Mouse (Mus musculus) MEL (cell line): ENCODE data around the gene Tdrd6. TPM values are rescaled to one million over a fixed set of nuclear protein-coding genes. Genes with fewer than 3 reads are reported as not detected.

Experiments used
- DNase-seq: peaks from one replicate; pipeline ENCODE4 v3.0.0; 2011; ENCODE audit warnings: low read depth, low spot score
- H3K27ac ChIP-seq: 2 replicates; pipeline ENCODE4 v1.5.1; 2012; ENCODE audit warnings: low read depth, mild to moderate bottlenecking, control low read depth, low read length, moderate library complexity; ENCODE audit not compliant: control insufficient read depth
- H3K27me3 ChIP-seq, 2 experiments: fragments of 150-350 bp in 1 of 2; sonication (generic) in 1 of 2; 2 replicates each; pipeline ENCODE4 v1.6.1; 2012; ENCODE audit warnings: low read length in 2 of 2, mild to moderate bottlenecking in 2 of 2, improper control_type of control experiment in 1 of 2, moderate library complexity in 1 of 2; ENCODE audit not compliant: insufficient read depth in 2 of 2, control insufficient read depth in 1 of 2
- H3K36me3 ChIP-seq, 2 experiments: 2 replicates each; pipeline ENCODE4 v1.6.1; 2012 to 2014; ENCODE audit warnings: low read length in 2 of 2, improper control_type of control experiment in 1 of 2, inconsistent platforms in 1 of 2, mild to moderate bottlenecking in 1 of 2; ENCODE audit not compliant: insufficient read depth in 2 of 2, control insufficient read depth in 1 of 2
- H3K4me1 ChIP-seq, 2 experiments: fragments of 150-350 bp in 1 of 2; sonication (generic) in 1 of 2; 2 replicates each; pipeline ENCODE4 v1.6.1; 2012; ENCODE audit warnings: low read length in 2 of 2, improper control_type of control experiment in 1 of 2, mild to moderate bottlenecking in 1 of 2; ENCODE audit not compliant: insufficient read depth in 2 of 2, control insufficient read depth in 1 of 2
- H3K4me3 ChIP-seq, 2 experiments: fragments of 150-350 bp in 1 of 2; sonication (generic) in 1 of 2; 2 replicates each; pipeline ENCODE4 v1.5.1; 2012; ENCODE audit warnings: low read depth in 2 of 2, low read length in 2 of 2, mild to moderate bottlenecking in 2 of 2, moderate library complexity in 2 of 2, control low read depth in 1 of 2, improper control_type of control experiment in 1 of 2; ENCODE audit not compliant: control insufficient read depth in 1 of 2, insufficient read depth in 1 of 2
- H3K79me2 ChIP-seq: 2 replicates; pipeline ENCODE4 v1.6.1; 2012; ENCODE audit warnings: mild to moderate bottlenecking, low read length, moderate library complexity; ENCODE audit not compliant: control insufficient read depth, poor library complexity, insufficient read depth
- H3K9ac ChIP-seq: 2 replicates; pipeline ENCODE4 v1.6.1; 2012; ENCODE audit warnings: low read depth, mild to moderate bottlenecking, control low read depth, low read length, moderate library complexity; ENCODE audit not compliant: control insufficient read depth, poor library complexity, severe bottlenecking
- H3K9me3 ChIP-seq: fragments of 150-350 bp; sonication (generic); replicated peaks from 2 replicates; pipeline ENCODE4 v1.6.1; 2012; ENCODE audit warnings: mild to moderate bottlenecking, low read length, improper control_type of control experiment, moderate library complexity; ENCODE audit not compliant: insufficient read depth
- BHLHE40 ChIP-seq: IDR thresholded peaks from 2 replicates; pipeline ENCODE4 v1.6.1; 2012; ENCODE audit warnings: low read depth, mild to moderate bottlenecking, inconsistent platforms, low read length, improper control_type of control experiment, borderline replicate concordance
- CTCF ChIP-seq, 3 experiments: IDR thresholded peaks in 2 of 3; conservative IDR thresholded peaks in 1 of 3; 2 replicates each; pipeline ENCODE4 v1.5.1; 2011 to 2012; ENCODE audit warnings: low read length in 3 of 3, low read depth in 2 of 3, mild to moderate bottlenecking in 2 of 3, improper control_type of control experiment in 1 of 3, inconsistent platforms in 1 of 3, mixed read lengths in 1 of 3, moderate library complexity in 1 of 3; ENCODE audit not compliant: control insufficient read depth in 1 of 3, insufficient read depth in 1 of 3, poor library complexity in 1 of 3, severe bottlenecking in 1 of 3
- EP300 ChIP-seq, 2 experiments: IDR thresholded peaks; 2 replicates each; pipeline ENCODE4 v1.6.1; 2011; ENCODE audit warnings: improper control_type of control experiment in 2 of 2, low read length in 2 of 2, low read depth in 1 of 2, mild to moderate bottlenecking in 1 of 2
- GATA1 ChIP-seq: IDR thresholded peaks from 2 replicates; pipeline ENCODE4 v1.6.1; 2011; ENCODE audit warnings: low read depth, low read length, improper control_type of control experiment
- MAFK ChIP-seq: IDR thresholded peaks from 2 replicates; pipeline ENCODE4 v1.6.1; 2011; ENCODE audit warnings: low read depth, mild to moderate bottlenecking, low read length, improper control_type of control experiment, borderline replicate concordance
- MEF2A ChIP-seq: IDR thresholded peaks from 2 replicates; pipeline ENCODE4 v1.6.1; 2014; ENCODE audit warnings: low read depth, mild to moderate bottlenecking, inconsistent platforms, low read length, improper control_type of control experiment; ENCODE audit not compliant: poor library complexity, insufficient replicate concordance, severe bottlenecking; ENCODE audit errors: extremely low read depth
- POLR2AphosphoS5 ChIP-seq: IDR thresholded peaks from 2 replicates; pipeline ENCODE4 v1.6.1; 2012; ENCODE audit warnings: low read depth, borderline replicate concordance, mild to moderate bottlenecking, inconsistent platforms, low read length, moderate library complexity, mixed read lengths
- SMC3 ChIP-seq: IDR thresholded peaks from 2 replicates; pipeline ENCODE4 v1.6.1; 2011; ENCODE audit warnings: low read depth, low read length, improper control_type of control experiment
- USF1 ChIP-seq: IDR thresholded peaks from 2 replicates; pipeline ENCODE4 v1.6.1; 2014; ENCODE audit warnings: low read depth, mild to moderate bottlenecking, inconsistent platforms, low read length, improper control_type of control experiment, moderate library complexity
- USF2 ChIP-seq, 2 experiments: IDR thresholded peaks; 2 replicates each; pipeline ENCODE4 v1.6.1; 2011 to 2012; ENCODE audit warnings: improper control_type of control experiment in 2 of 2, low read length in 2 of 2, borderline replicate concordance in 1 of 2, inconsistent platforms in 1 of 2, low read depth in 1 of 2, mild to moderate bottlenecking in 1 of 2; ENCODE audit not compliant: insufficient read depth in 1 of 2
- ZNF384 ChIP-seq: IDR thresholded peaks from 2 replicates; pipeline ENCODE4 v1.6.1; 2012; ENCODE audit warnings: low read depth, mild to moderate bottlenecking, inconsistent platforms, low read length, improper control_type of control experiment
- polyA plus RNA-seq, 2 experiments: library from polyadenylated mRNA; stranded (reverse) in 1 of 2; unstranded in 1 of 2; fragments of >175 nt in 1 of 2; fragments of >200 nt in 1 of 2; gene quantifications; 2 replicates each; pipeline versions ENCODE4 v1.2.1 to v1.2.4; 2012; ENCODE audit warnings: low replicate concordance in 2 of 2, low read depth in 1 of 2; ENCODE audit not compliant: insufficient read length in 2 of 2, insufficient read depth in 1 of 2, missing spikeins in 1 of 2
- total RNA-seq: library from RNA; depleted of rRNA; stranded (reverse); fragments of 300-350 nt; gene quantifications from 2 replicates; pipeline ENCODE4 v1.2.3, GENCODE M21; 2012

Tdrd6 gene
- total and polyA plus RNA-seq, 3 experiments: not detected

DNA sequence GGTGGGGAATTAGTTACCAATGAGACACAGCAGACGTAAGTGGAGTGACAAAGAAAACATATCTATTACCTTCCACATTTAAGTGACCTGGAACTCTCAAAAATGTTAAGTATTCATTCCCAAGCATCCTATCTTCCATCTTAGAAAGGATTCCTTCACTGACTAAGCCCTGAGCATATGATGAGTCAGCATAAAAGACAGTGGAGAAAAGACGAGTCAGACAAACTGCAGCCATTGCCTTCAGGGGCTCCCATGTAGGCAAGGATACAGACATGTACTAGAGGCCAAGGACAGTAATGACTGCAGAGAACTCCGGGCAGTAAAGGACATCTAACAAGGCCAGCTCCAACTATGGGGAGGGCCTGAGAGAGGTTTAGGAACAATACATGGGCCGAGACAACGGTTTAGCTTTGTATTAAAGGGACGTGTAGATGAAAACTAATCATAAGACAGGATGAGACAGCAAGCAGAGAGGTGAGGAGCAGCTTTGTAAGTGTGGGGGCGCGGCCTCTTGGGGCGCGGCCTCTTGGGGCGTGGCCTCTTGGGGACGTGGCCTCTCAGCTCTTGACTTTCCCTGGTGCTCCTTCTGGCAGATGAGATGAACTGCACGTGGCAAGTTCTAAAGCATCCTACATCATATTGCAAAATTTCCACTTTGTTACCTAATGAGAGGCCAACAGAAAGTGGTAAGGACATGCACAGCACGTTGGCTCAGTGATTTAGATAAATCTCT is 21.4 kb upstream of the Tdrd6 start:
- Histone ChIP-seq H3K4me3 (no peak overlapping the region), H3K27ac (no peak overlapping the region), H3K27me3 (no peaks in the 10 kb centered on the region), H3K79me2 (no peaks in the 10 kb centered on the region), H3K9me3 (no peaks in the 10 kb centered on the region), H3K4me1 (no peaks in the 10 kb centered on the region), H3K36me3 (no peaks in the 10 kb centered on the region), H3K9ac (no peak overlapping the region)
- DNase-seq: no peak
- TF ChIP-seq MAFK (0 out of 2 replicates have a peak, but pooled peaks have one; percentile 36), GATA1 (no peak)

DNA sequence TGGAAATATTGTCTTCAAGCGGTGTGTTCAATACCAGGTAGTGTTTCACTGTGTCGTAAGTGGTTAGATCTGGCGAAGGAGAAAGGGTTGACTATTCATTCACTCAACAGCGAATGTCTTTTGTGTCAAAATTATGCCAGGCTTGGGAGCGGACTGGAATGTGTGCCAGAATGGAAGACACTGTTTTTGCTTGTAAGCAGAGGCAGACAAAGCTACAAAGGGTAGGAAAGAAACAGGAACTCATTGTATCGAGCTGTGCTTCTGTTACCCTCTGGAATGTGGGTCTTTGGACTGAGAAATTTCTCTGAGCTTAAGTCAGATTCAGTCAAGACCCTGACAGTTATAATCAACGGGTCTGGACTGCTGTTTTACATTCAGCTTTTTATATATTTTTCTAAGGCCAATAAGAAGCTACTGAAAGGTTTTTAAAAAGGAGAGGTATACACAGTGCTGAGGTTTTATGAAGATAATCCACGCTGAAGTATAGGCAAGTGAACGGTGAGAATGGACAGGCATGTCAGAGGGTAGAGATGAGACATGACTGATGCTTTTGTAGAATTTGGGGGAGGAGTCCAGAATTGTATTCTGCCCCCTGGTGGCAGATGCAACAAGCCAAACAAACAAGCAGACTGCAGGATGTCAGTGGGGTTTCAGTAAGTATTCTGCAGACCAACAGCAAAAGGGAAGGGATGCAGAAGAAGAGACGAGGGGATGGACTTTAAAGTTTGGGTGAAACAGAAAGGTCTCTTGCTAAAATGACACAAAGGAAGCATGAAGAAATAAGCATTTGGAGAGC is 19.7 kb upstream of the Tdrd6 start:
- H3K9ac ChIP-seq: no peak overlapping the region
- H3K27me3 ChIP-seq: no peaks in the 10 kb centered on the region
- H3K4me3 ChIP-seq: no peak overlapping the region
- no peaks in the 10 kb centered on the region for H3K9me3 ChIP-seq
- no peaks in the 10 kb centered on the region for H3K79me2 ChIP-seq
- H3K36me3 ChIP-seq: no peaks in the 10 kb centered on the region
- 0 out of 6 replicates have a peak, but pooled peaks of 1 of the 3 experiments have one; percentile 1 for TF ChIP-seq CTCF (IDR thresholded peaks at IDR 0.05 in 2 of 3, conservative IDR thresholded peaks at IDR 0.05 in 1 of 3; ENCODE audit: control insufficient read depth in 1 of 3, insufficient read depth in 1 of 3, low read depth in 2 of 3, low read length in 3 of 3, poor library complexity in 1 of 3, severe bottlenecking in 1 of 3)
- no peak for TF ChIP-seq ZNF384
- no peak for TF ChIP-seq MEF2A
- TF ChIP-seq, all 39 proteins: peak for 1
- Histone ChIP-seq H3K4me1 (no peaks in the 10 kb centered on the region), H3K27ac (no peak overlapping the region)
- DNase-seq: peak; percentile 3

DNA sequence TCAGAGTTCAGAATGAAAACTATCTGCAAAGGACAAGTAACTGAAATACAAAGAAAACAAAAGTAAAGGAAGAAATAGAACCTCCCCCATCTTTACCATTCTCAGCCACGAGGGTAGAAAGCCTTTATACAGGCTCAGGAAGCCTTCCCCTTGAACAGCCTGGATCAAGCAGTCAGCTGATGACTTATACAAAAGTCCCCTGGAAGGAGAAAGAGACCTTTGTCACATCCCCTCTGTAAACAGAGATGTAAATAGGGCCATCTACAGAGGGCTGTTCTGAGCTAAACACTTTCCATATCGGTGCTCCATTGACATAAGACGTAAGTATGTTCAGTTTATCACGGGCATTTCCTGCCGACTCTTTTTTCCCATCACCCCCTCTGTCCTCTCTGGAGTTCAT is 16.8 kb upstream of the Tdrd6 start:
- Histone ChIP-seq H3K27ac (no peak overlapping the region), H3K36me3 (no peaks in the 10 kb centered on the region), H3K4me1 (no peaks in the 10 kb centered on the region), H3K27me3 (no peaks in the 10 kb centered on the region), H3K9ac (no peak overlapping the region), H3K4me3 (no peak overlapping the region), H3K9me3 (no peaks in the 10 kb centered on the region), H3K79me2 (no peaks in the 10 kb centered on the region)
- no peak for DNase-seq
- no peak for TF ChIP-seq USF2 (IDR thresholded peaks at IDR 0.05; ENCODE audit: borderline replicate concordance in 1 of 2, insufficient read depth in 1 of 2, low read depth in 1 of 2, low read length in 2 of 2)
- TF ChIP-seq POLR2AphosphoS5: no peak
- no peak for TF ChIP-seq EP300 (IDR thresholded peaks at IDR 0.05; ENCODE audit: low read depth in 1 of 2, low read length in 2 of 2)
- no peak for TF ChIP-seq USF1
- no peak for TF ChIP-seq SMC3
- TF ChIP-seq BHLHE40: no peak
